Mouse (Mus musculus): ENCODE measurements around the gene Cln5.

Cln5 gene

GRCm38 (mm10) chr14:103112606-103113363 is 42.8 kb downstream of the Cln5 start:
- DNase-seq (ENCODE audit: low read depth) = no peak

DNA sequence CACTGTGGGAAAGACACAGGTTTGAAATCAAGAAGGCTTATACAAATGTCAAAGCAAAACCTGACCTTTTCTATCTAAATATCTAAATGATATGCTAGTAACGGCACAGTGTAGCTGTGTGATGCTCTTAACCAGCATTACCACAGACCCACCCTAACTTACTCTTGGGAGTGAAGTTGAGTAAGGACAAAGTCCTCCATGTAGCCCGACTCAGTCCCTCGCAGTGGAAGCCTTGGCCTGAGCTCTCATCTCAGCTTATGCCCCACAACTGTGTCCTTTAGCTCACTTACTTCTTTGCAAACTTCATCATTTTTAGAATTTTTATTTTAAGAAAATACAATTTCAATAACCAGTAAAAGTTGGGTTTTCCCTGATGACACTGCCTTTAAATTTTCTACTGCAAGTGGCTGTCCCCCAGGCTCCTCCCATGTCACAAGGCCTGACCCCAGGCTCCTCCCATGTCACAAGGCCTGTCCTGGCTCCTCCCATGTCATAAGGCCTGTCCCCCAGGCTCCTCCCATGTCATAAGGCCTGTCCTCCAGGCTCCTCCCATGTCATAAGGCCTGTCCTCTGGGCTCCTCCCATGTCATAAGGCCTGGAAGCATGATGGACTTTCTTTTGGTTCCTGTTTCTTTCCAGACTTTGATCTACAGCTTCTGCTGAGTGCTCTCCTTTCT is 45.1 kb downstream of the Cln5 start:
- DNase-seq (ENCODE audit: low read depth) = no peak

GRCm38 (mm10) chr14:103125756-103126155 is 55.7 kb downstream of the Cln5 start:
- no peak for DNase-seq (ENCODE audit: low read depth)
